Comparison of ENCODE assay signal across 8 mouse cellular contexts in the genomic region with DNA sequence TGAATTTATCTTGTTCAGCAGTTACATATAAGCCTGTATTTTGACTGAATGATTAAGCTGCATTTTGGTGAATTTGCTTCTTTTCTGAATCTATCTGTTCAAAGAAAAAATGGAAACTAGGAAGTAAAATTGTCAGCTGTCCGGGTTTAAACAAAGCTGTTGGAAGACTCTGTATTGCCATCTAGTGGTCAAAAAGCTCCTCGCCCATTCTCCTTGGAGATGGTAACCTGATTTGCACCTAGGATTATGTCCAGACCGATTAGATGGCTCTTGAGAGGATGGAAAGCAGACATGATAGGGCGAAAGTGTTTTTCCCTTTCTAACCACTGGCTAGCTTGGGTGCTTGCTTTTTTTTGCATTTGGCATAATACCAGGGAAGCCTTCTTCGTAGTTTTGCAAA. TPM values are rescaled to one million over a fixed set of nuclear protein-coding genes. Genes with fewer than 3 reads are reported as not detected.
DNase-seq lines count a peak whose midpoint lies in the region; ATAC-seq and TF ChIP-seq lines count a peak whose summit lies in the region.
"Had no signal": no experiment of that assay in that cellular context is flagged by ENCODE, and none has a peak within 500 bp of the region (broad histone marks: within the 10 kb centered on the region; RNA-seq: fewer than 3 reads in every experiment).

No protein-coding gene starts in this region.

- TF ChIP-seq POLR2A in CH12.LX (IDR thresholded peaks at IDR 0.05; ENCODE audit: low read depth, low read length), result no peak

- H3K9me3 ChIP-seq in CH12.LX (replicated peaks; ENCODE audit: low read length), result no peaks in the 10 kb centered on the region
- H3K9me3 ChIP-seq in liver, embryonic 14.5 days (ENCODE audit: control insufficient read depth, low read length), result no peaks in the 10 kb centered on the region
- H3K9me3 ChIP-seq: heart, embryonic 15.5 days had no signal

- ATAC-seq in liver, embryonic 14.5 days (ENCODE audit: insufficient read depth), result no peak

- H3K4me1 ChIP-seq in CH12.LX (ENCODE audit: control insufficient read depth in 1 of 2, insufficient read depth in 2 of 2), result no peaks in the 10 kb centered on the region
- H3K4me1 ChIP-seq in liver, embryonic 14.5 days (replicated peaks; ENCODE audit: control insufficient read depth in 2 of 2, insufficient read depth in 2 of 2, low read length in 1 of 2), result no peaks in the 10 kb centered on the region
- H3K4me1 ChIP-seq: heart, embryonic 15.5 days had no signal

- dilution Hi-C loops in CH12.LX (cut with MboI; ENCODE audit: extremely low pct_ligation_motif_present, extremely low pct_unique_long_range_greater_than_20kb, low sequenced_read_pairs), result no loop called here

- peak; percentile 79 for DNase-seq in 416B (ENCODE audit: low read depth)
- peak; percentile 72 for DNase-seq in CH12.LX (ENCODE audit: extremely low read depth)
- DNase-seq in c-Kit-positive CD71-positive TER-119-positive erythroid progenitor cells, embryonic 14.5 days (ENCODE audit: low spot score), result peak; percentile 22
- DNase-seq in forelimb bud, embryonic 11.5 days (ENCODE audit: low read depth, low spot score), result peak; percentile 68
- peak; percentile 60 for DNase-seq in kidney, postnatal 10 days
- peak; percentile 4 to 13 (median 9) for DNase-seq in liver, embryonic 14.5 days (ENCODE audit: low read depth in 3 of 3, low spot score in 3 of 3)
- DNase-seq in right cerebral cortex, adult 18-20 months, result peak; percentile 60

- no peak for TF ChIP-seq EP300 in CH12.LX (IDR thresholded peaks at IDR 0.05; ENCODE audit: low read length)
- TF ChIP-seq EP300 in liver, embryonic 14.5 days (IDR thresholded peaks at IDR 0.05; ENCODE audit: low read depth), result no peak

- H3K27ac ChIP-seq in CH12.LX (ENCODE audit: insufficient read depth, low read depth), result no peak overlapping the region
- H3K27ac ChIP-seq in liver, embryonic 14.5 days, result no peak overlapping the region
- H3K27ac ChIP-seq: heart, embryonic 15.5 days had no signal

- in situ Hi-C loops in CH12.LX (cut with MboI; ENCODE audit: low pct_ligation_motif_present, low pct_unique_long_range_greater_than_20kb, low sequenced_read_pairs), result no loop called here

- no peak overlapping the region for H3K4me3 ChIP-seq in CH12.LX (replicated peaks in 1 of 3; ENCODE audit: low read depth in 2 of 3, low read length in 2 of 3, poor library complexity in 1 of 3)
- H3K4me3 ChIP-seq in liver, embryonic 14.5 days (ENCODE audit: insufficient read depth in 1 of 2, low read depth in 2 of 2, low read length in 2 of 2), result no peak overlapping the region
- H3K4me3 ChIP-seq: heart, embryonic 15.5 days had no signal

- no peak overlapping the region for H3K4me2 ChIP-seq in CH12.LX (ENCODE audit: insufficient read depth, low read depth, poor library complexity, severe bottlenecking)
- H3K4me2 ChIP-seq in liver, embryonic 14.5 days (ENCODE audit: low read depth), result no peak overlapping the region
- H3K4me2 ChIP-seq: heart, embryonic 15.5 days had no signal

- peak; percentile 52 to 64 for TF ChIP-seq CTCF in CH12.LX (conservative IDR thresholded peaks at IDR 0.05 in 1 of 2, IDR thresholded peaks at IDR 0.05 in 1 of 2; ENCODE audit: low read depth in 2 of 2, low read length in 2 of 2)
- TF ChIP-seq CTCF in liver, embryonic 14.5 days (IDR thresholded peaks at IDR 0.05; ENCODE audit: low read depth), result peak; percentile 58

- H3K9ac ChIP-seq in CH12.LX (ENCODE audit: insufficient read depth, low read depth), result no peak overlapping the region
- H3K9ac ChIP-seq in liver, embryonic 14.5 days (replicated peaks), result no peak overlapping the region
- H3K9ac ChIP-seq: heart, embryonic 15.5 days had no signal

- no peaks in the 10 kb centered on the region for H3K79me2 ChIP-seq in CH12.LX (replicated peaks; ENCODE audit: control insufficient read depth, extremely low read depth, insufficient read depth, poor library complexity, severe bottlenecking)

- TF ChIP-seq RAD21 in CH12.LX (IDR thresholded peaks at IDR 0.05; ENCODE audit: low read depth, low read length), result peak; percentile 66

- no peaks in the 10 kb centered on the region for H3K27me3 ChIP-seq in CH12.LX (replicated peaks)
- no peaks in the 10 kb centered on the region for H3K27me3 ChIP-seq in liver, embryonic 14.5 days (ENCODE audit: control insufficient read depth, insufficient read depth, low read length)
- H3K27me3 ChIP-seq: heart, embryonic 15.5 days had no signal

- WGBS in liver, embryonic 14.5 days (ENCODE audit: insufficient replicate concordance), result 25% methylated on average over 5 of the region's 5 CpGs

- H3K36me3 ChIP-seq in CH12.LX (replicated peaks in 1 of 2; ENCODE audit: control insufficient read depth in 1 of 2, insufficient read depth in 1 of 2, low read length in 1 of 2), result no peaks in the 10 kb centered on the region
- H3K36me3 ChIP-seq in liver, embryonic 14.5 days (replicated peaks; ENCODE audit: control insufficient read depth, insufficient read depth, low read depth), result no peaks in the 10 kb centered on the region
- H3K36me3 ChIP-seq: heart, embryonic 15.5 days had no signal

TF ChIP-seq in CH12.LX, 34 proteins besides CTCF, POLR2A, EP300 and RAD21:
- TF ChIP-seq CHD2 (IDR thresholded peaks at IDR 0.05; ENCODE audit: low read length) (no peak), SIN3A (IDR thresholded peaks at IDR 0.05; ENCODE audit: low read length) (no peak), USF2 (conservative IDR thresholded peaks at IDR 0.05; ENCODE audit: low read depth, low read length) (no peak), ZNF384 (IDR thresholded peaks at IDR 0.05; ENCODE audit: low read depth, low read length) (peak; percentile 51), ZMIZ1 (IDR thresholded peaks at IDR 0.05; ENCODE audit: low read depth, low read length) (no peak), ETS1 (conservative IDR thresholded peaks at IDR 0.05; ENCODE audit: low read depth, low read length) (no peak), SMC3 (IDR thresholded peaks at IDR 0.05; ENCODE audit: low read depth, low read length) (peak; percentile 54), TBP (conservative IDR thresholded peaks at IDR 0.05; ENCODE audit: low read depth, low read length) (no peak), IRF4 (IDR thresholded peaks at IDR 0.05; ENCODE audit: low read depth, low read length) (no peak), MXI1 (IDR thresholded peaks at IDR 0.05; ENCODE audit: low read depth, low read length) (no peak), POLR2AphosphoS2 (IDR thresholded peaks at IDR 0.05; ENCODE audit: low read depth, low read length) (no peak), CHD1 (IDR thresholded peaks at IDR 0.05; ENCODE audit: low read depth, low read length) (no peak), ZC3H11A (IDR thresholded peaks at IDR 0.05; ENCODE audit: low read depth, low read length) (no peak), MAX (IDR thresholded peaks at IDR 0.05; ENCODE audit: low read length) (no peak)

RNA-seq across cellular contexts. Expression of a gene that starts 19.1 kb away (rescaled TPM):
- not detected in 2 replicates for total RNA-seq in CH12.LX (2012; rRNA removed)
- not detected in 2 replicates for total RNA-seq in CH12.LX (2014; rRNA removed)
- not detected in 2 replicates for polyA plus RNA-seq in CH12.LX (2012; ENCODE audit: insufficient read length, low read depth)
- polyA plus RNA-seq in liver, embryonic 14.5 days (2012; rRNA removed), result 0.01 TPM in 1 of 2 replicates, not detected in the other
- not detected in 2 replicates for polyA plus RNA-seq in liver, embryonic 14.5 days (2014; fragmentation: Nextera tagmentation; extraction: Ambion mirVana)

Comparison
In these comparisons a context has a peak if more than half of its experiments do, and no peak if none do; other contexts are left out.
1. DNase-seq: peak in every context shown above with its lines; median percentile 79 in 416B; 72 in CH12.LX; 68 in forelimb bud, embryonic 11.5 days; 60 in kidney, postnatal 10 days; 60 in right cerebral cortex, adult 18-20 months; 22 in c-Kit-positive CD71-positive TER-119-positive erythroid progenitor cells, embryonic 14.5 days; 9 in liver, embryonic 14.5 days.